Mouse (Mus musculus) liver, embryonic 16.5 days (tissue): ENCODE measurements at regions not wholly inside any gene's neighbourhood (a gene's known extent, or its start where the extent isn't known, plus 50 kb on each side); places are given as distances from the start of the nearest gene placed in this dataset.

Experiments used
- ATAC-seq: fragments of 200-750 bp; cut with Nextera tagmentation; 2 replicates; pipeline ENCODE4 v1.8.0; 2017; ENCODE audit warnings: low read depth, mild to moderate bottlenecking, moderate number of reproducible peaks, moderate library complexity
- H3K27ac ChIP-seq: fragments of 300-500 bp; sonication (generic); 2 replicates; pipeline ENCODE4 v1.5.1; 2014; ENCODE audit warnings: mild to moderate bottlenecking, low read length
- H3K27me3 ChIP-seq: fragments of 300-500 bp; sonication (generic); 2 replicates; pipeline ENCODE4 v1.6.1; 2014; ENCODE audit warnings: low read depth, low read length, mixed read lengths; ENCODE audit not compliant: control insufficient read depth, insufficient read depth
- H3K36me3 ChIP-seq: fragments of 300-500 bp; sonication (generic); 2 replicates; pipeline ENCODE4 v1.6.1; 2014; ENCODE audit warnings: mild to moderate bottlenecking; ENCODE audit not compliant: control insufficient read depth, insufficient read depth
- H3K4me1 ChIP-seq: fragments of 300-500 bp; sonication (generic); 2 replicates; pipeline ENCODE4 v1.6.1; 2014; ENCODE audit warnings: low read depth, low read length, mixed read lengths; ENCODE audit not compliant: control insufficient read depth
- H3K4me2 ChIP-seq: fragments of 300-500 bp; sonication (generic); 2 replicates; pipeline ENCODE4 v1.6.1; 2014; ENCODE audit warnings: low read depth, low read length, mixed read lengths
- H3K4me3 ChIP-seq: fragments of 300-500 bp; sonication (generic); 2 replicates; pipeline ENCODE4 v1.5.1; 2014; ENCODE audit warnings: low read depth, mild to moderate bottlenecking, low read length
- H3K9ac ChIP-seq: fragments of 300-500 bp; sonication (generic); 2 replicates; pipeline ENCODE4 v1.6.1; 2014; ENCODE audit warnings: low read depth, low read length
- H3K9me3 ChIP-seq: fragments of 300-500 bp; sonication (generic); replicated peaks from 2 replicates; pipeline ENCODE4 v1.6.1; 2016; ENCODE audit warnings: low read length; ENCODE audit not compliant: control insufficient read depth
- WGBS: fragments of 180-500 bp; shearing (Covaris S2); extraction: QIAGEN DNeasy Blood & Tissue Kit; methylation state at CpG from one replicate; pipeline ENCODE4 v1.1.7; 2014; ENCODE audit not compliant: insufficient replicate concordance; 5-methylcytosine and 5-hydroxymethylcytosine counted together

GRCm38 (mm10) chr6:66271414-66272206, 263.6 kb upstream of the Mad2l1 start:
- peak overlapping the region; percentile 5; the same call in 1 of the 2 replicates for H3K4me2 ChIP-seq
- H3K9ac ChIP-seq: no peak overlapping the region
- H3K4me1 ChIP-seq: no peaks in the 10 kb centered on the region; the same call in none of the 2 replicates
- no peaks in the 10 kb centered on the region for H3K9me3 ChIP-seq
- H3K36me3 ChIP-seq: no peaks in the 10 kb centered on the region
- H3K4me3 ChIP-seq: no peak overlapping the region
- 26% methylated on average over 6 of the region's 6 CpGs for WGBS
- 0 out of 2 replicates have a peak overlapping the region, but pooled peaks have one; percentile 39 for H3K27ac ChIP-seq
- ATAC-seq: peak; percentile 47; the same call in 1 of the 2 replicates
- H3K27me3 ChIP-seq: no peaks in the 10 kb centered on the region

GRCm38 (mm10) chr6:66272216-66272615, 263.0 kb upstream of the Mad2l1 start:
- no peak overlapping the region for H3K4me3 ChIP-seq
- H3K4me1 ChIP-seq: no peaks in the 10 kb centered on the region; the same call in none of the 2 replicates
- 26% methylated on average over 2 of the region's 2 CpGs for WGBS
- no peak overlapping the region for H3K9ac ChIP-seq
- H3K27me3 ChIP-seq: no peaks in the 10 kb centered on the region
- H3K4me2 ChIP-seq: 0 out of 2 replicates have a peak overlapping the region, but pooled peaks have one; percentile 5
- ATAC-seq: peak; percentile 78
- no peaks in the 10 kb centered on the region for H3K9me3 ChIP-seq
- no peak overlapping the region for H3K27ac ChIP-seq
- H3K36me3 ChIP-seq: no peaks in the 10 kb centered on the region

- 48% methylated on average over 4 of the region's 4 CpGs for WGBS
- ATAC-seq: no peak
Observed at GRCm38 (mm10) chr6:66274737-66275136, 260.5 kb upstream of the Mad2l1 start.

DNA sequence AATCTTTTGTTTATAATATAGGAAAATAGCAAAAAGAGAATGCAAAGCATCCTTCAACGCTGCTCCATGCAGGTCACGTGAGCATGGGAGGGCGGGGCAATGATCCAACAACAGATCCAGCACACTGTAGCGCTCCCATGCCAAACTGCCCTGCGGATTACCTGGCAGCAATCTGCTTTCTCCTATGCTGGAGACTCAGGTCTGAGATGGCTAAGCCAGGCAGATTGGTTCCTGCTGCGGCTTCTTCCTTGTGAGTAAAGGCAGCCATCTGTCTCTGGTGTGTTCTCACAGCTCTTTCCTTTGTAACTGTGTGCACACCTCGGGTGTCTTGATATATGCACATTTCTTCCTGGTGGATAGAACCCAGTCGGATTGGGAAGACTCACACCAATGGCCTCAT, 254.5 kb upstream of the Mad2l1 start:
- H3K4me1 ChIP-seq: no peaks in the 10 kb centered on the region
- no peak overlapping the region for H3K4me2 ChIP-seq
- H3K4me3 ChIP-seq: no peak overlapping the region
- no peaks in the 10 kb centered on the region for H3K9me3 ChIP-seq
- ATAC-seq: no peak
- 69% methylated on average over 8 of the region's 8 CpGs for WGBS
- H3K27me3 ChIP-seq: no peaks in the 10 kb centered on the region
- no peak overlapping the region for H3K27ac ChIP-seq
- no peak overlapping the region for H3K9ac ChIP-seq
- no peaks in the 10 kb centered on the region for H3K36me3 ChIP-seq

More at GRCm38 (mm10) chr6:66274737-66275136, 260.5 kb upstream of the Mad2l1 start:
- H3K27me3 ChIP-seq: no peaks in the 10 kb centered on the region
- no peaks in the 10 kb centered on the region for H3K9me3 ChIP-seq
- H3K4me2 ChIP-seq: no peak overlapping the region
- no peaks in the 10 kb centered on the region; the same call in none of the 2 replicates for H3K4me1 ChIP-seq
- no peak overlapping the region for H3K9ac ChIP-seq
- H3K36me3 ChIP-seq: no peaks in the 10 kb centered on the region
- H3K27ac ChIP-seq: no peak overlapping the region
- H3K4me3 ChIP-seq: no peak overlapping the region

GRCm38 (mm10) chr6:66282566-66283115, 252.5 kb upstream of the Mad2l1 start:
- ATAC-seq: no peak
- no peak overlapping the region for H3K9ac ChIP-seq
- no peaks in the 10 kb centered on the region for H3K36me3 ChIP-seq
- H3K4me2 ChIP-seq: no peak overlapping the region
- no peak overlapping the region for H3K27ac ChIP-seq
- H3K9me3 ChIP-seq: no peaks in the 10 kb centered on the region
- 59% methylated on average over 6 of the region's 6 CpGs for WGBS
- H3K4me3 ChIP-seq: no peak overlapping the region
- no peaks in the 10 kb centered on the region for H3K4me1 ChIP-seq
- no peaks in the 10 kb centered on the region for H3K27me3 ChIP-seq

DNA sequence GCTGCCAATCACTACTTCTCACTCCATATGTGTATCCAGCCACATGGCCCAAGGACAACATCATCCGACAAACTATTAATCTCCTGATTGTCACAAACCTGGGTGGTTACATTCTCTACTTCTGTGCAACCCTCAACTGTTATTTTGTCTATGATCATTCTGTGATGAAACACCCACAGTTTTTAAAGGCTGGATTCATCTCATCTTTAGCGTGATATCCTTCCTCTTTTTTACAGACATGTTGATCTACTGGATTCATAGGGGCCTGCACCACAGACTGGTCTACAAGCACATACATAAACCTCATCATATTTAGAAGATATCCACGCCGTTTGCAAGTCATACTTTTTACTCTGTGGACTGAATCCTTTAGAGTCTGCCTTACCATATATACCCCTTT, 251.7 kb upstream of the Mad2l1 start:
- 55% methylated on average over 4 of the region's 4 CpGs for WGBS
- Histone ChIP-seq H3K4me1 (no peaks in the 10 kb centered on the region), H3K9ac (no peak overlapping the region), H3K9me3 (no peaks in the 10 kb centered on the region), H3K4me2 (no peak overlapping the region), H3K36me3 (no peaks in the 10 kb centered on the region), H3K4me3 (no peak overlapping the region), H3K27ac (no peak overlapping the region), H3K27me3 (no peaks in the 10 kb centered on the region)
- no peak for ATAC-seq

DNA sequence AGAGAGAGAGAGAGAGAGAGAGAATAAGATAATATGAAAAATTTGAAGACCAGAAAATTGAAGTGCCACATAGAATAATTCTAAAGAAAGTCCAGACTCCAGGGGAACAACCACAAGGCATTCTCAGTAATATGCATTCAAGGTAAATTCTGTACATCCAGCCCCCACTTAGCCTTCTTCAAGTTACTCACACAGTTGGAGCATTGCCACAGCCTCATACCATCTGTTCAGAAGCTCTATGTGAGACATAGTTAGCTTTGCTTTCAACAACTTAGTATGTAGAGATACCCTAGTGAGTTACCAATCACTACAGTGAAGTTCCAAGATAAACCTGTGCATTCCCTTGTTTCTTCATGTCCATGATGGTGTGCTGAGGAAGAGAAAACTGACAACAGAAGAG, 247.6 kb upstream of the Mad2l1 start:
- Histone ChIP-seq H3K27ac (no peak overlapping the region), H3K4me2 (no peak overlapping the region), H3K36me3 (no peaks in the 10 kb centered on the region), H3K4me3 (no peak overlapping the region), H3K4me1 (no peaks in the 10 kb centered on the region), H3K27me3 (no peaks in the 10 kb centered on the region), H3K9ac (no peak overlapping the region), H3K9me3 (no peaks in the 10 kb centered on the region)
- no peak for ATAC-seq

- Histone ChIP-seq H3K27me3 (no peaks in the 10 kb centered on the region), H3K4me3 (no peak overlapping the region), H3K4me2 (no peak overlapping the region), H3K4me1 (no peaks in the 10 kb centered on the region), H3K9ac (no peak overlapping the region), H3K9me3 (no peaks in the 10 kb centered on the region), H3K36me3 (no peaks in the 10 kb centered on the region), H3K27ac (no peak overlapping the region)
- ATAC-seq: no peak
- WGBS: 22% methylated on average over 3 of the region's 3 CpGs
Observed at GRCm38 (mm10) chr6:66289196-66289595, 246.0 kb upstream of the Mad2l1 start.

GRCm38 (mm10) chr6:66291576-66291975, 243.6 kb upstream of the Mad2l1 start:
- Histone ChIP-seq H3K4me1 (no peaks in the 10 kb centered on the region), H3K4me2 (no peak overlapping the region), H3K4me3 (no peak overlapping the region), H3K9ac (no peak overlapping the region), H3K27me3 (no peaks in the 10 kb centered on the region), H3K9me3 (no peaks in the 10 kb centered on the region), H3K27ac (no peak overlapping the region), H3K36me3 (no peaks in the 10 kb centered on the region)
- 56% methylated on average over 2 of the region's 2 CpGs for WGBS
- no peak for ATAC-seq
